Mouse (Mus musculus) thymus, postnatal 10 days (tissue): ENCODE data around the gene Rab20.

Source experiments
- DNase-seq, 2 experiments: peaks; one replicate each; pipeline ENCODE4 v3.0.0; 2021; ENCODE audit warnings: low spot score in 2 of 2

The Rab20 gene

DNA sequence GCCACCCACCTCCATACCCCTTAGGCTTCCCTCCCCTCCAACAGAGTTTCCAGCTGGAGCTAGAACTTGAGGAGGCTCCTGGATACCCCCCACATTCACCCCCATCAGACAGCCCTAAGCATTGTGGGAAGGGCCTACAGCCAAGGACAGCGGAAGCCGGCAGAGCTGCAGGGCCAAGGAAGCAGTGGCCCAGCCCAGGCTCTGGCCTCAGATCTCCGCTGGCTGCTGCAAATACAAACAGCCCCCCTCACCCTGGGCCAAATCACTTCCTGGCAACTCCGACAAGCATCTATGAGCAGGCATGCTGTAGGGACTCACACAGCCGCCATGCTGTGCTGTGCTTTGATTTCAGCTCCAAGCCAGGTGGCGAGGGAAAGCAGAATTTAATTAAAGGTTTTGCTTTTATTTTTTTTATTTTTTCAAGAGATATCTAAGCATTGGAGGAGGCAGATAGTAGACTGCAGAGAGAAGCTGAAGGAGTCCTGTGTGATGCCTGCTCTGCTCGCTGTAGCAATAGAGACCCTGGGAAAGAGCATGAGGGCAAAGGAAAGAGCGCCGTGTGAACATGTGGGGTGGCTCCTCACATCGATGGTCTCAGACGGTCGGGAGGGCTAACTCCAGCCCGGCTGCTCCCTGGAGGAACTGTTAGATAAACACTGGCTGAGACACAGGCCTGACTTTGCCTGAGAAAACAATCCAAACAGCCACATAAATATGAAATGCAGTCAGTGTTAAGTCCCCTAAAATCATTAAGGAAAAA, 72.6 kb downstream of the Rab20 start:
- DNase-seq, result no peak

DNA sequence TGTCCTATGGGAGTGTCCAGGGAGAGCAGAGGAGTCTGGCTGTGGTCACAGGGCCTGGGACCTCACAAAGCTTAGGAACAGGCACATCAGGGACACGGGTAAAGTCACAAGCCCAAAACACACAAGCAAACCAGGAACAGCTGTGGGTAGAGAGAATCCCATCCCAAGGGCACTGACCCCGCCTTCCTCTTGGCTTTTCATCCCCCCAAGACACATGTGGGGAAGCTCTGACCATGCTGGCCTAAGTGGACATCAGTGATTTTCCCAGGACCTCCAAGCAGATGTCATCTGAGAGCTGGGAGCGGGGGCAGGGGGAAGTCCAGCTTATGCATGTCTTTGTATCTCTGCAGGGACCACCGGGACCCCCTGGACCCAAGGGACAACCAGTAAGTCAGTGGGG, 73.9 kb downstream of the Rab20 start:
- DNase-seq, result no peak

DNA sequence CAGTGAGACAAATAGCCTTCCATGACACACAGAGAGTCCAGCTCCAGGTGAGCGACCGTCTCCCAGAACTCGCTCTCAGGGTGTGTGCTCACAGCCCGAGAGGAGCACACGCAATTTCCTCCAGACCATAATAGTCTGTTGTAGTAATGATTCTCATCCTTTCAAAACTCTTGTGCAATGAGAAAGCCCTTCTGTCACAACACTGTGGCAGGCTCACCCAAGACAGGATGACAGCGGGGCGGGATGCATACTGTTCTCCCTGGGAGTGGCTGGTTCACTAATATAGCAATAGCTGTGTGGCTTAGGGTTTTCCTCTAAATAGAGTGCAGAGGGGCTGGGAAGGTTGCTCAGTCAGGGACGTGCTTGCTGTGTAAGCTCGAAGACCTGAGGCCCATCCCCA, 74.7 kb downstream of the Rab20 start:
- DNase-seq, result no peak
